In genomic region chr2:4228510-4228909, GRCm38 (mm10) we compare ENCODE assay signal across 9 mouse cellular contexts.
DNase-seq lines count a peak whose midpoint lies in the region; ATAC-seq and TF ChIP-seq lines count a peak whose summit lies in the region.
"Had no signal": no experiment of that assay in that cellular context is flagged by ENCODE, and none has a peak within 500 bp of the region (broad histone marks: within the 10 kb centered on the region; RNA-seq: fewer than 3 reads in every experiment).

No protein-coding gene starts in this region.

- no peak overlapping the region for H3K27ac ChIP-seq in left cerebral cortex, adult 2 months
- 0 out of 2 replicates have a peak overlapping the region, but pooled peaks have one; percentile 2 for H3K27ac ChIP-seq in hindbrain, embryonic 12.5 days
- H3K27ac ChIP-seq in neural tube, embryonic 15.5 days (replicated peaks): no peak overlapping the region
- H3K27ac ChIP-seq: limb, embryonic 15.5 days had no signal

- TF ChIP-seq CTCF in left cerebral cortex, adult 2 months (IDR thresholded peaks at IDR 0.05): peak; percentile 36

- no peak overlapping the region for H3K4me2 ChIP-seq in hindbrain, embryonic 12.5 days (replicated peaks)
- H3K4me2 ChIP-seq in neural tube, embryonic 15.5 days: no peak overlapping the region
- H3K4me2 ChIP-seq: limb, embryonic 15.5 days had no signal

- 34% methylated on average over 3 of the region's 3 CpGs for WGBS in hindbrain, embryonic 12.5 days
- 33% methylated on average over 3 of the region's 3 CpGs for WGBS in neural tube, embryonic 15.5 days

- no peaks in the 10 kb centered on the region for H3K36me3 ChIP-seq in hindbrain, embryonic 12.5 days
- no peaks in the 10 kb centered on the region for H3K36me3 ChIP-seq in neural tube, embryonic 15.5 days
- H3K36me3 ChIP-seq: limb, embryonic 15.5 days had no signal

- intact Hi-C loops in left cerebral cortex, adult 2 months (cut with DNase I): loop anchor here (5.0 to 10.0 kb wide), 3 partner anchors 174 to 636 kb away; no protein-coding TSS in a partner anchor

- H3K4me3 ChIP-seq in left cerebral cortex, adult 2 months: no peak overlapping the region
- H3K4me3 ChIP-seq in hindbrain, embryonic 12.5 days: no peak overlapping the region
- H3K4me3 ChIP-seq in neural tube, embryonic 15.5 days (replicated peaks): no peak overlapping the region
- H3K4me3 ChIP-seq: limb, embryonic 15.5 days had no signal

- no peaks in the 10 kb centered on the region for H3K27me3 ChIP-seq in hindbrain, embryonic 12.5 days
- H3K27me3 ChIP-seq in neural tube, embryonic 15.5 days (replicated peaks): no peaks in the 10 kb centered on the region
- H3K27me3 ChIP-seq: limb, embryonic 15.5 days had no signal

- no peaks in the 10 kb centered on the region for H3K9me3 ChIP-seq in hindbrain, embryonic 12.5 days (replicated peaks)
- no peaks in the 10 kb centered on the region for H3K9me3 ChIP-seq in neural tube, embryonic 15.5 days (replicated peaks)
- H3K9me3 ChIP-seq: limb, embryonic 15.5 days had no signal

- peak; percentile 38; the same call in 1 of the 2 replicates for ATAC-seq in hindbrain, embryonic 12.5 days (ENCODE audit: low FRiP score)
- ATAC-seq in neural tube, embryonic 15.5 days (ENCODE audit: low FRiP score): peak; percentile 10; the same call in 1 of the 2 replicates

- H3K4me1 ChIP-seq in hindbrain, embryonic 12.5 days: peaks cover 41% of the 10 kb centered on the region
- peaks cover 32% of the 10 kb centered on the region for H3K4me1 ChIP-seq in neural tube, embryonic 15.5 days

- H3K9ac ChIP-seq in hindbrain, embryonic 12.5 days: no peak overlapping the region
- no peak overlapping the region for H3K9ac ChIP-seq in neural tube, embryonic 15.5 days (replicated peaks)
- H3K9ac ChIP-seq: limb, embryonic 15.5 days had no signal

- peak; percentile 3 for DNase-seq in adrenal gland, postnatal 25 days
- DNase-seq in adrenal gland, adult 8-10 months: no peak
- DNase-seq in left cerebral cortex, adult 2 months (ENCODE audit: extremely low spot score in 1 of 2, low spot score in 2 of 2): no peak
- DNase-seq in left cerebral cortex, adult 9 months (ENCODE audit: low spot score in 2 of 2): no peak
- DNase-seq in cerebellum, adult 8-10 months: no peak
- no peak for DNase-seq in right cerebral cortex, postnatal 14 days
